Mouse (Mus musculus) cortical plate, adult 2 months (tissue): ENCODE measurements around the gene 1700067P10Rik.

ENCODE experiments used
- CTCF ChIP-seq: fragments of 200-500 bp; IDR thresholded peaks from 2 replicates; pipeline ENCODE4 v1.5.1; 2011; ENCODE audit warnings: mild to moderate bottlenecking, control low read depth, low read length; ENCODE audit not compliant: insufficient read depth; ENCODE audit errors: extremely low read depth
- POLR2A ChIP-seq: fragments of 200-500 bp; IDR thresholded peaks from 2 replicates; pipeline ENCODE4 v1.6.1; 2011; ENCODE audit warnings: mild to moderate bottlenecking, low read length, control low read depth; ENCODE audit not compliant: insufficient read depth; ENCODE audit errors: extremely low read depth

DNA sequence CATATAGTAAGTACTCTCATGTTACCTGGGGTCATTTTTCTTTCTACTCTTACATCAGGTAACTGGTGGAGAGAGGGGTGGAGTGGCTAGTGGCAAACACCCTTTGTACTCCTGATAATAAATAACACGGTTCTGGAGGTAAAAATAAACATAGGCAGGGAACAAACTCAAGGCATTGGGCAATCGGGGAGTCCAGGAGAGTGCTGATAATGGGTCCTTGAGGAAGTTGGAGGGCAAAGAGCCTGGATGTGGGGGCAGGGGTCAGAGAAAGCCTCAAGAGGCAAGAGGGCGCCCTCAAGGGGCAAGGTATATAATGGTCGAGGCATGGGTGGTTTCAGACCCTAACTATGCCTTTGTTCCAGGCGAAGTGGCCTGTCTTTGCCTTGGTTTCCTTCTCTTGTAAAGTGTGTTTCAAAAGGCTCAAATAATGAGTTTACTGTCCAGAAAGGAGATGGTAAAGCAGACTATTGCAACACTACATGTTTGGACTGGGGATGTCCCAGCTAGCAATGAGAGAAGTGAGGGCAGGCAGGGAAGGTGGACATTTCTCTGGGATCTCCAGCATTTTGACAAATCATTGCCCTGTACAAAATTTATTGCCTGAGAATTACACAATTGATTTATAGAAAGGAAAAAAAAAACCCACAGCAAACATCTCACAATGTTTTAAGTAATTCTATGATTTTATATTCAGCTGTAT lies 37.3 kb upstream of the 1700067P10Rik start:
- no peak for TF ChIP-seq CTCF
- TF ChIP-seq POLR2A: no peak
